Mouse (Mus musculus) ovary, postnatal 10 days (tissue): ENCODE data around the gene Sprr2e.

Experiments used
- DNase-seq: peaks from one replicate; pipeline ENCODE4 v3.0.0; 2022; ENCODE audit warnings: low spot score

The Sprr2e gene

GRCm38 (mm10) chr3:92351843-92352242 lies at the start of gene Sprr2e:
TSS of gene Sprr2e (plus strand) at chr3:92352143.
- no peak for DNase-seq

DNA sequence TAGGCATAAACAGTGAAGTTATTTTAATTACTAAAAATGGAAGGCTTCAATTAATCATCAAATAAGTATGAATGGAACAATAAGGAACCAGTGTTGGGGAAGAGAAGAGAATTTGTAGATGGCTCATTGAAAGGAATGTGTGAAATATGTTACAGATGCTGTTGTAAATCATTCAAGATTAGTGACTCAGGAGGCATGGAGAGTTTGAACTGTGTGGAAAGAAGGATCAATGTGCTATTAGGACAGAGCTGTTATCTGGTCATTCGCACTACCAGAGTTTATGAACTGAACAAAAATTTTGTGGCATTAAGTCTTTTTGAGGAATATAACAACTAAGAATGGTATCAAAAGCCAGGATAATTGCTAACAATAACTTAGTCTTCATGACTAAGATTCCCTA lies 44.5 kb upstream of the Sprr2e start:
- no peak for DNase-seq

GRCm38 (mm10) chr3:92316320-92316719 lies 35.6 kb upstream of the Sprr2e start, which contains the start of gene Sprr2b:
TSS of gene Sprr2b (plus strand) at chr3:92316620.
- DNase-seq, result no peak

DNA sequence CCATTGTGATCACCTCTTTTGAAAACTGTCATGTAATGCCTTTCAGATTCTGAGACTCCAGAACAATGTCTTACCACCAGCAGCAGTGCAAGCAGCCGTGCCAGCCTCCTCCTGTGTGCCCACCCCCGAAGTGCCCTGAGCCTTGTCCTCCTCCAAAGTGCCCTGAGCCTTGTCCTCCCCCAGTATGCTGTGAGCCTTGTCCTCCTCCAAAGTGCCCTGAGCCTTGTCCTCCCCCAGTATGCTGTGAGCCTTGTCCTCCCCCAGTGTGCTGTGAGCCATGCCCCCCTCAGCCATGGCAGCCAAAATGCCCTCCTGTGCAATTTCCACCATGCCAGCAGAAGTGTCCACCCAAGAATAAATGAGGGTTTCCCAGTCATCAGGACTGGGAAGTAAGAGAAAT lies 34.6 kb upstream of the Sprr2e start:
- DNase-seq, result no peak

GRCm38 (mm10) chr3:92336278-92336677 lies 15.7 kb upstream of the Sprr2e start:
- no peak for DNase-seq

- DNase-seq, result no peak
Observed at GRCm38 (mm10) chr3:92338840-92339239, 13.1 kb upstream of the Sprr2e start, which contains the start of gene Sprr2d. TSS of gene Sprr2d (plus strand) at chr3:92339140.

DNA sequence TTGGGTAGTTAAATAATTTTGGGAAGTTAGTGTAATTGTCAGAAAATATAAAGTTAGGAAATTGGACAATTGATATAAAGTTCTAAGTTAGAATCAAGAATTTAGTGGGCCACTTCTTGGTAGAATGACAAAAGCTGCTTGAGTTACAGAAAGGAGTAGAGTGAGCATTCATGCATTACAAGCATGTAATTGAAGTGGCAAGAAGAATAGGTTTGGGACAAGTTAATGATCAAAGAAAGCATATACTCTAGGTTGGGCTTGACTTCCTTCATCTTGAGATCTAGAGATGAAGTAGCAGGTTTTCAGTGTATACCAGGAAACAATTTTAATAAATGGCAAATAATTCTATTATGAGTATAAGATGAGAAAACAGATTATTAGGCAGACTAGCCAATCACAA lies 9.7 kb downstream of the Sprr2e start:
- DNase-seq, result no peak

GRCm38 (mm10) chr3:92364887-92365286 lies 12.9 kb downstream of the Sprr2e start, which contains the start of gene Sprr2f:
TSS of gene Sprr2f (plus strand) at chr3:92365187.
- no peak for DNase-seq

GRCm38 (mm10) chr3:92373613-92374012 lies 21.7 kb downstream of the Sprr2e start:
- DNase-seq, result no peak

GRCm38 (mm10) chr3:92385385-92385784 lies 33.4 kb downstream of the Sprr2e start, which contains the start of gene Sprr2h:
TSS of gene Sprr2h (plus strand) at chr3:92385685.
- no peak for DNase-seq

- no peak for DNase-seq
Observed at GRCm38 (mm10) chr3:92394301-92394700, 42.4 kb downstream of the Sprr2e start.
